Mouse (Mus musculus): ENCODE measurements around the gene Plcb3.

DNA sequence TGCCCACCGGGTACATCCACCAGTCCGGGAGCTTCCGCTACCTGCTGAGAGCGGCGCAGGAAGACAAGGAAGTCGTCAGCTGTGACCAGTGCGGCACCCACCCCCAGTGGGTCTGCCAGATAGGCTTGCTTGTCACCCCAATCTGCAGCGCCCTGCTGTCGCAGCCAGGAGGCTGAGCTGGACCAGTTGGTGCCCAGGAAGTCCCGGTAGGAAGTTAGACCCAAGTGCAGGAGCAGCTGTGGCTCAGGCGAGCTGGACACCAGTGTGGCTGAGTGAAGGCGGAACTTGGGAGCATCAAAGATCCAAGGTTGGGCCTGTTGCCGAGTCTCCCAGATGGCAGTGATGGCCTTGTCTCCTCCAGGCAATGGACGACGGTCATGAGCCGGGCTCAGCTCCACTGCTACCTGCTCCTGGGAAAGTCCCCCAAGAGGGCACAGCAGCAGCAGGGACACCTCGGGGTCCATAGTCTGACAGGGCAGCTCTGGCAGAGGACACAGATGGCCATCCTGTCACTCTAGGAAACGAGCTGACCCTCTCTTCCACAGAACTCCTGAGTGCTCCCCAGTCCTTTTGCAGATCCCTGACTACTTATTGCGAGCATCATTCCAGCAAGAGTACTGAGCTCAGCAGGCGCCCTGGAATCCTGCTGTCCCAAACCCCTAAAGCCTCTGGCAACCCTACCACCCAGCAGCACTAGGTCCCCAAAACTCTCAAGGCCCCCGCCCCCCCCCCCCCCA lies 19.2 kb upstream of the Plcb3 start:
- TF ChIP-seq CTCF (IDR thresholded peaks at IDR 0.05; ENCODE audit: extremely low read depth, insufficient read depth, insufficient read length, insufficient replicate concordance) (no peak), POLR2A (IDR thresholded peaks at IDR 0.05; ENCODE audit: low read depth, low read length) (no peak)

Data from spleen, adult 2 months (tissue).